Mouse (Mus musculus) T-cell, adult 2 months (primary cell): ENCODE data around the gene Mapk8ip1.
"Not testable (repeated sequence)": the region's sequence is repeated elsewhere in the genome, so short reads cannot be mapped to it uniquely, and the experiment has no call there.

Experiments
- DNase-seq: peaks from one replicate; pipeline ENCODE4 v3.0.0; 2022; ENCODE audit warnings: low spot score

Gene Mapk8ip1

GRCm38 (mm10) chr2:92425366-92425765 is 24.3 kb upstream of the Mapk8ip1 start:
- no peak for DNase-seq

- no peak for DNase-seq
Observed at GRCm38 (mm10) chr2:92424462-92425308, 23.6 kb upstream of the Mapk8ip1 start.

GRCm38 (mm10) chr2:92423702-92424461 is 22.8 kb upstream of the Mapk8ip1 start:
- DNase-seq, result no peak

GRCm38 (mm10) chr2:92423156-92423555 is 22.1 kb upstream of the Mapk8ip1 start:
- no peak for DNase-seq

GRCm38 (mm10) chr2:92422388-92423135 is 21.5 kb upstream of the Mapk8ip1 start:
- no peak for DNase-seq

GRCm38 (mm10) chr2:92421723-92422387 is 20.8 kb upstream of the Mapk8ip1 start:
- no peak for DNase-seq

- no peak for DNase-seq
Observed at GRCm38 (mm10) chr2:92411705-92412104, 10.6 kb upstream of the Mapk8ip1 start.

- no peak for DNase-seq
Observed at GRCm38 (mm10) chr2:92408309-92409045, 7.4 kb upstream of the Mapk8ip1 start.

- DNase-seq, result no peak
Observed at GRCm38 (mm10) chr2:92405687-92406086, 4.6 kb upstream of the Mapk8ip1 start.

- no peak for DNase-seq
Observed at GRCm38 (mm10) chr2:92404737-92405136, 3.7 kb upstream of the Mapk8ip1 start.

GRCm38 (mm10) chr2:92403776-92404319 is 2.8 kb upstream of the Mapk8ip1 start:
- no peak for DNase-seq

- no peak for DNase-seq
Observed at GRCm38 (mm10) chr2:92402591-92403326, 1.7 kb upstream of the Mapk8ip1 start.

- DNase-seq, result no peak
Observed at GRCm38 (mm10) chr2:92400682-92401081, 381 bp downstream of the Mapk8ip1 start.

- DNase-seq, result not testable (repeated sequence)
Observed at GRCm38 (mm10) chr2:92399877-92400276, 1.2 kb downstream of the Mapk8ip1 start.

- DNase-seq, result no peak
Observed at GRCm38 (mm10) chr2:92397436-92397835, 3.6 kb downstream of the Mapk8ip1 start.

- DNase-seq, result no peak
Observed at GRCm38 (mm10) chr2:92395535-92395934, 5.5 kb downstream of the Mapk8ip1 start.

GRCm38 (mm10) chr2:92392318-92393264 is 8.5 kb downstream of the Mapk8ip1 start:
- DNase-seq, result no peak

GRCm38 (mm10) chr2:92391703-92392317 is 9.3 kb downstream of the Mapk8ip1 start:
- no peak for DNase-seq

GRCm38 (mm10) chr2:92391116-92391515 is 9.9 kb downstream of the Mapk8ip1 start:
- no peak for DNase-seq
